Mouse (Mus musculus): ENCODE data around the gene Krt15. TPM values are rescaled to one million over a fixed set of nuclear protein-coding genes. Genes with fewer than 3 reads are reported as not detected.

The Krt15 gene
- polyA plus RNA-seq, 1 experiment, result 0.37 TPM

DNA sequence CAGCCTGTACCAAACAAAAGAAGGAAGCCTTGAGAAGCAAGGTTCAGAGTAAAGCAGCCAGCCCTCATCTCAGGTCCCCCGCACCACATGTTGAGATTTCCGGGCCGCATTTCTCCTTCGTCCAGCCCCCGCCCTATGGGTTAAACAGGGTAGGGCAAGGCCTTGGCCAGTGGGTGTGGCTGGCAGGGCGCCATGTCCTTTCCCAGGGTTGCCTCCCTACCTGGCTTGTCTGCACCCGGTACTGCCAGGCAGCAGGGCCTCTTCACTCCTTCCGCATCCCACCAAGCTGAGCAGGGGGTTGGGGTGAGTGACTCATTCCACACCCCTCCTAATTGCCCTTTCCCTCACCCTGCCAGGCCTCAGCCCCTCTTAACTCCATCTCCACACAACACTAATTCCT is 32.3 kb upstream of the Krt15 start:
- H3K9me3 ChIP-seq (replicated peaks; ENCODE audit: control insufficient read depth, insufficient read depth, low read length, poor library complexity, severe bottlenecking), result no peaks in the 10 kb centered on the region
- no peak for TF ChIP-seq POLR2A (IDR thresholded peaks at IDR 0.05; ENCODE audit: insufficient read depth, low read length)
- no peak for TF ChIP-seq EP300 (IDR thresholded peaks at IDR 0.05; ENCODE audit: insufficient read depth, low read depth, low read length)
- TF ChIP-seq CTCF (IDR thresholded peaks at IDR 0.05; ENCODE audit: low read depth, low read length), result no peak
- no peaks in the 10 kb centered on the region for H3K27me3 ChIP-seq (ENCODE audit: control insufficient read depth, insufficient read depth, low read length, poor library complexity, severe bottlenecking)
- no peaks in the 10 kb centered on the region for H3K36me3 ChIP-seq (ENCODE audit: control insufficient read depth, insufficient read depth, low read length, poor library complexity, severe bottlenecking)
- no peak overlapping the region for H3K27ac ChIP-seq (ENCODE audit: insufficient read depth, low read length)
- H3K4me3 ChIP-seq (ENCODE audit: low read depth, low read length), result no peak overlapping the region
- H3K4me1 ChIP-seq (ENCODE audit: control insufficient read depth, insufficient read depth, low read length), result peaks cover 3% of the 10 kb centered on the region
- no peak overlapping the region for H3K9ac ChIP-seq (ENCODE audit: low read depth, poor library complexity, severe bottlenecking)

DNA sequence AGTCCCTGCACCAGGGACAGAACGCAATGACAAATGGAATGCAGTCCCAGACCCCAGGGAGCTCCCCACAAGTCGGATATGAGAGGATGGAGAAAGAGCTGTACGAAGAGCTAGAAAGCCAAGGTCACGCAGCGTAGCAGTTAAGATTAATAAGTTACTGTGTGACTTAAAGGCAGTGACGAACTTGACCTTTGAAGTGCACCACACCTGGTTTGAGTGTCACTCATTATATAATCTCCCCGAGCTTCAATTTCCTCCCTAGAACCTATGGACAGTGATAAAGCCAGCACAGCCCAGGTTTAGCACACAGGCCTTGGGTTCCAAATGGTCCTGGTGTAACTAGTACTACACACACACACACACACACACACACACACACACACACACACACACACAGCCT is 28.7 kb upstream of the Krt15 start:
- Histone ChIP-seq H3K9me3 (replicated peaks; ENCODE audit: control insufficient read depth, insufficient read depth, low read length, poor library complexity, severe bottlenecking) (no peaks in the 10 kb centered on the region), H3K27ac (ENCODE audit: insufficient read depth, low read length) (no peak overlapping the region), H3K4me1 (ENCODE audit: control insufficient read depth, insufficient read depth, low read length) (peaks cover 3% of the 10 kb centered on the region), H3K9ac (ENCODE audit: low read depth, poor library complexity, severe bottlenecking) (no peak overlapping the region), H3K4me3 (ENCODE audit: low read depth, low read length) (no peak overlapping the region), H3K36me3 (ENCODE audit: control insufficient read depth, insufficient read depth, low read length, poor library complexity, severe bottlenecking) (no peaks in the 10 kb centered on the region), H3K27me3 (ENCODE audit: control insufficient read depth, insufficient read depth, low read length, poor library complexity, severe bottlenecking) (no peaks in the 10 kb centered on the region)
- TF ChIP-seq EP300 (IDR thresholded peaks at IDR 0.05; ENCODE audit: insufficient read depth, low read depth, low read length), result no peak
- no peak for TF ChIP-seq POLR2A (IDR thresholded peaks at IDR 0.05; ENCODE audit: insufficient read depth, low read length)
- TF ChIP-seq CTCF (IDR thresholded peaks at IDR 0.05; ENCODE audit: low read depth, low read length), result no peak

DNA sequence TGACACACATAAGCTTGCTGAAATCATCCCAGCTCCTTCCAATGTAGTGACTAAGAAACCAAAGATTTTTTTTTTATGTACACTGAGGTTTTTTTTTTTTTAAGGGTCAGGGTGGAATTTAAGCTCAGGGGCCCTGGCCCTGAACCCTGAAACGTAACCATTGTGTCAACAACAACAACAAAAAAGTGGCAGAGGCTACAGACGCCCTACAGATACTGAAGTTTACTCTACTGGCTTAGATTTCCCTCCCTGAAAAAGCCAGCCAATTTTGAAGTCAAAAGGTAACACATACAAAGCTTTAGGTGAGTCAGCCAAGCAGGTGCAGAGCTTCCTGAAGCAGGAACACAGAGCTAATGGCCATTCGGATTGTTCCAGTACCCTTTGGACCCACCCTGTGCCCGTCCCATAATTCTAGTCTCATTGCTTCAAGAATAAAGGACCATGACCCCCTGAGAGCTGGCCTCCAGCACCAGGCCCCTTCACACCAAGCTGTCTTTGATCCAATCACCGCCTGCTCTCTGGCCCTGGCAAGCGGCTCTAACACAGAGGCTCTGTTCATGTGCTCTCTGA is 22.3 kb upstream of the Krt15 start:
- Histone ChIP-seq H3K4me3 (ENCODE audit: low read depth, low read length) (no peak overlapping the region), H3K9ac (ENCODE audit: low read depth, poor library complexity, severe bottlenecking) (no peak overlapping the region), H3K27ac (ENCODE audit: insufficient read depth, low read length) (no peak overlapping the region), H3K36me3 (ENCODE audit: control insufficient read depth, insufficient read depth, low read length, poor library complexity, severe bottlenecking) (no peaks in the 10 kb centered on the region), H3K4me1 (ENCODE audit: control insufficient read depth, insufficient read depth, low read length) (peaks cover 7% of the 10 kb centered on the region), H3K9me3 (replicated peaks; ENCODE audit: control insufficient read depth, insufficient read depth, low read length, poor library complexity, severe bottlenecking) (no peaks in the 10 kb centered on the region), H3K27me3 (ENCODE audit: control insufficient read depth, insufficient read depth, low read length, poor library complexity, severe bottlenecking) (no peaks in the 10 kb centered on the region)
- TF ChIP-seq EP300 (IDR thresholded peaks at IDR 0.05; ENCODE audit: insufficient read depth, low read depth, low read length) (no peak), POLR2A (IDR thresholded peaks at IDR 0.05; ENCODE audit: insufficient read depth, low read length) (no peak)

DNA sequence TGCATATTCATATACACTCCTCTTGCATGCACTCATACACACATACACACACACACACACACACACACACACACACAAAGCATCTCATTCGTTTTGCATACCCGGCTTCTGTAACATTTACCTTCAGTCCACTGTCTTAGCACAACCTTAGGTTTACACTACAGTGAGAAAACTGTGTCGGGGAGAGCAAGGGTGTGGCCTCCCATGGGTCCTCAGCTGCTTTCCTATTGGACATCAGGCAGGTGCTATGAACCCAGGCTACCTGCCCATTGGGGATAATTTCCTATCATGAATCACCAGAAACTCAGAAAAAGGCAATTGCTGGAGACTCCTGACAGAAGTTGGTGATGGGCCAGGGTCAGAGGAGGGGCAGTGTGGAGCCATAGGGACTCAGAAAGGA is 21.6 kb upstream of the Krt15 start:
- Histone ChIP-seq H3K9ac (ENCODE audit: low read depth, poor library complexity, severe bottlenecking) (no peak overlapping the region), H3K4me3 (ENCODE audit: low read depth, low read length) (no peak overlapping the region)
- TF ChIP-seq POLR2A (IDR thresholded peaks at IDR 0.05; ENCODE audit: insufficient read depth, low read length) (no peak), CTCF (IDR thresholded peaks at IDR 0.05; ENCODE audit: low read depth, low read length) (no peak), EP300 (IDR thresholded peaks at IDR 0.05; ENCODE audit: insufficient read depth, low read depth, low read length) (no peak)

DNA sequence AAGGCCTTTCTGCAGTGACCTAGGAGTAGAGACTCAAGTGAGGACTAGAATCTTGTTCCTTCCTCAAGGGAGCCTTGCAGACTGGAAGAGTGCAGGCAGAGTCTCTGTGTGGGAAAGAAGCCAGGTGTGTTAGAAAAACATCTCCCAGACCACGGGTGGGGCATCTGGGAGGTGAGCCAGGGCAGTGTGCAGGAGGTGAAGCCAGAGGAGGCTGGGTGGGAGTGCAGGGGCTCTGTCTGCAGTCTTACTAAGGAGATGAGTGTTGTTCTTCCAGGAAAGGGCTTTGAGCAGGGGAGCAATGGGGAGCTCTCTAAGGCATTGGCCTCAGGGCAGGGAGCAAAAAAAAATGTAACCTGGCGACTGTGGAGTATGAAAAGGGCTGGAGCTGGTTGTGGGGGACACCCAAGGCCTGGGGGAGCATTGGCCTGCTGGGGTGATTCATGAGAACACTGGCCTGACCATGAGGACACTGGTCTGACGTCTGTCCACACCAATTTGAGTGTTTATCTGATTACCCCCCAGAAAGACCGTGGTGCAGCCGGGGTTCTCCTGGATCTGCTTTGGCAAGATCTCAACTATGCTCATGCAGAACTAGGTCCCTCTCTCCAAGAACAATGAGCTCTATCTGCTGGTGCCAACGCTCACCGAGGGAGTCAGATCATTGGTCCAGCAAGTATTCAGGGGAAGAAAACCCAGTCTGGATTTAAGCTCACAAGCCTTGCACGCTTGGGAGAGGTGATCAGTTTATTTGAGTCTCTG is 19.9 kb upstream of the Krt15 start:
- Histone ChIP-seq H3K27me3 (ENCODE audit: control insufficient read depth, insufficient read depth, low read length, poor library complexity, severe bottlenecking) (no peaks in the 10 kb centered on the region), H3K4me3 (ENCODE audit: low read depth, low read length) (no peak overlapping the region), H3K9me3 (replicated peaks; ENCODE audit: control insufficient read depth, insufficient read depth, low read length, poor library complexity, severe bottlenecking) (no peaks in the 10 kb centered on the region), H3K9ac (ENCODE audit: low read depth, poor library complexity, severe bottlenecking) (no peak overlapping the region), H3K4me1 (ENCODE audit: control insufficient read depth, insufficient read depth, low read length) (peaks cover 7% of the 10 kb centered on the region), H3K36me3 (ENCODE audit: control insufficient read depth, insufficient read depth, low read length, poor library complexity, severe bottlenecking) (no peaks in the 10 kb centered on the region), H3K27ac (ENCODE audit: insufficient read depth, low read length) (no peak overlapping the region)
- no peak for TF ChIP-seq POLR2A (IDR thresholded peaks at IDR 0.05; ENCODE audit: insufficient read depth, low read length)
- no peak for TF ChIP-seq EP300 (IDR thresholded peaks at IDR 0.05; ENCODE audit: insufficient read depth, low read depth, low read length)
- no peak for TF ChIP-seq CTCF (IDR thresholded peaks at IDR 0.05; ENCODE audit: low read depth, low read length)

More for the DNA sequence above, 21.6 kb upstream of the Krt15 start:
- peaks cover 7% of the 10 kb centered on the region for H3K4me1 ChIP-seq (ENCODE audit: control insufficient read depth, insufficient read depth, low read length)
- no peaks in the 10 kb centered on the region for H3K27me3 ChIP-seq (ENCODE audit: control insufficient read depth, insufficient read depth, low read length, poor library complexity, severe bottlenecking)
- no peak overlapping the region for H3K27ac ChIP-seq (ENCODE audit: insufficient read depth, low read length)
- no peaks in the 10 kb centered on the region for H3K9me3 ChIP-seq (replicated peaks; ENCODE audit: control insufficient read depth, insufficient read depth, low read length, poor library complexity, severe bottlenecking)
- H3K36me3 ChIP-seq (ENCODE audit: control insufficient read depth, insufficient read depth, low read length, poor library complexity, severe bottlenecking), result no peaks in the 10 kb centered on the region

DNA sequence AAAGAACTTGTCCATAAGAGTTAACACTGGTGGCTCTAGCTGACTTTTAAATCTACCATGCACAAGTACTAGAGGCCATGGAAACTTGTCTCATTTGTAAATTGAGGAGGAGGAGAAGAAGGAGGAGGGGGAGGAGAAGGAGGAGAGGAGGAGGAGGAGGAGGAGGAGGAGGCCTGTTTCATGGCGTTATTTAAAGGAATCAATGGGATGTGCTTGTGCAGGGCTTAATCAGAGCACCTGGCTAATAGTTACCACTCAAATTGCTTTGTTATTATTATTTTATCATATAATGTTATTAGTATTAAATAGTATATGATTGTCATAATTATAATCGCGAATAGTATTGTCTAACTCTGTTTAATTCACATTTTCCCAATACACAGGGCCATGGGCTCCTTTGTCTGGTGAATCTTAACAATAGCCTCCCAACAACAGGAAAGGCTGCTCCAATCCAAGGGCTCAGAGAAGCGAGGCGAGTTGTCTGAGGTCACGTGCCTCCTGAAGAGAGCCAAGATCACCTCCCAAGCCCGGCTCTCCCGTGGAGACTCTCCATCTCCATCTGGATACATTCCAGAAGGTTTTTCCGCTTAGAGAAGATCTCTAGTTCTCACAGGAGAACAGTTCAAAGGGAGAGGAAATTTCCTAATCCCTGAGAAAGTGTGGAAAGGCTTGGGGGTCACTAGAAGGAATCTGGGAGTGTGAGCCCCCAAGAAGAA is 13.0 kb upstream of the Krt15 start, which contains the start of gene Krt19:
TSS of gene Krt19 (minus strand) at position 51 of the 716 bp plus-strand sequence.
- TF ChIP-seq CTCF (IDR thresholded peaks at IDR 0.05; ENCODE audit: low read depth, low read length) (no peak), EP300 (IDR thresholded peaks at IDR 0.05; ENCODE audit: insufficient read depth, low read depth, low read length) (no peak), POLR2A (IDR thresholded peaks at IDR 0.05; ENCODE audit: insufficient read depth, low read length) (no peak)
- H3K9ac ChIP-seq (ENCODE audit: low read depth, poor library complexity, severe bottlenecking), result no peak within 1 kb of the TSS
- H3K9me3 ChIP-seq (replicated peaks; ENCODE audit: control insufficient read depth, insufficient read depth, low read length, poor library complexity, severe bottlenecking), result no peaks in the 10 kb centered on the region
- H3K4me1 ChIP-seq (ENCODE audit: control insufficient read depth, insufficient read depth, low read length), result no peaks in the 10 kb centered on the region
- H3K27ac ChIP-seq (ENCODE audit: insufficient read depth, low read length), result no peak within 1 kb of the TSS
- no peak within 1 kb of the TSS for H3K4me3 ChIP-seq (ENCODE audit: low read depth, low read length)
- H3K36me3 ChIP-seq (ENCODE audit: control insufficient read depth, insufficient read depth, low read length, poor library complexity, severe bottlenecking), result no peaks in the 10 kb centered on the region
- no peaks in the 10 kb centered on the region for H3K27me3 ChIP-seq (ENCODE audit: control insufficient read depth, insufficient read depth, low read length, poor library complexity, severe bottlenecking)

Data from ES-Bruce4 (cell line).